Mouse (Mus musculus) intestine, postnatal 0 days (tissue): ENCODE measurements around the gene Nrl. TPM values are rescaled to one million over a fixed set of nuclear protein-coding genes. Genes with fewer than 3 reads are reported as not detected.

Source experiments
- ATAC-seq: fragments of 200-750 bp; cut with Nextera tagmentation; 2 replicates; pipeline ENCODE4 v1.8.0; 2017; ENCODE audit warnings: mild to moderate bottlenecking, moderate TSS enrichment, moderate library complexity
- H3K27ac ChIP-seq: fragments of 300-500 bp; sonication (generic); 2 replicates; pipeline ENCODE4 v1.5.1; 2014; ENCODE audit warnings: mild to moderate bottlenecking, low read depth, low read length, moderate library complexity
- H3K27me3 ChIP-seq: fragments of 300-500 bp; sonication (generic); replicated peaks from 2 replicates; pipeline ENCODE4 v1.6.1; 2014; ENCODE audit warnings: low read length, mixed read lengths; ENCODE audit not compliant: control insufficient read depth, insufficient read depth
- H3K36me3 ChIP-seq: fragments of 300-500 bp; sonication (generic); 2 replicates; pipeline ENCODE4 v1.6.1; 2014; ENCODE audit warnings: mild to moderate bottlenecking, moderate library complexity; ENCODE audit not compliant: control insufficient read depth, insufficient read depth
- H3K4me1 ChIP-seq: fragments of 300-500 bp; sonication (generic); replicated peaks from 2 replicates; pipeline ENCODE4 v1.6.1; 2014; ENCODE audit warnings: antibody characterized with exemption, low read length, mixed read lengths; ENCODE audit not compliant: control insufficient read depth, insufficient read depth
- H3K4me2 ChIP-seq: fragments of 300-500 bp; sonication (generic); replicated peaks from 2 replicates; pipeline ENCODE4 v1.6.1; 2014; ENCODE audit warnings: low read depth, mild to moderate bottlenecking, moderate library complexity
- H3K4me3 ChIP-seq: fragments of 300-500 bp; sonication (generic); 2 replicates; pipeline ENCODE4 v1.5.1; 2014; ENCODE audit warnings: low read depth, low read length
- H3K9ac ChIP-seq: fragments of 300-500 bp; sonication (generic); 2 replicates; pipeline ENCODE4 v1.6.1; 2014; ENCODE audit warnings: mild to moderate bottlenecking, low read depth, low read length
- H3K9me3 ChIP-seq: fragments of 300-500 bp; sonication (generic); 2 replicates; pipeline ENCODE4 v1.6.1; 2016; ENCODE audit warnings: mixed run types; ENCODE audit not compliant: control insufficient read depth
- CTCF ChIP-seq: sonication (generic); IDR thresholded peaks from 2 replicates; pipeline ENCODE4 v1.5.1; 2016; ENCODE audit warnings: low read depth, mild to moderate bottlenecking, control low read depth, antibody characterized with exemption, moderate library complexity
- WGBS: fragments of 180-500 bp; shearing (Covaris S2); extraction: QIAGEN DNeasy Blood & Tissue Kit; methylation state at CpG from one replicate; pipeline ENCODE4 v1.1.7; 2014; 5-methylcytosine and 5-hydroxymethylcytosine counted together
- polyA plus RNA-seq: library from polyadenylated mRNA; unstranded; fragments of >200 nt; fragmentation: Nextera tagmentation; extraction: Ambion mirVana; gene quantifications from 2 replicates; pipeline ENCODE4 v1.2.1, GENCODE M21; 2015

The Nrl gene
- polyA plus RNA-seq, 1 experiment from 2014 or later: not detected

GRCm38 (mm10) chr14:55495509-55496240, 29.1 kb downstream of the Nrl start:
- no peaks in the 10 kb centered on the region for H3K4me1 ChIP-seq
- no peaks in the 10 kb centered on the region for H3K27me3 ChIP-seq
- no peak for TF ChIP-seq CTCF
- no peaks in the 10 kb centered on the region for H3K36me3 ChIP-seq
- no peak overlapping the region for H3K9ac ChIP-seq
- H3K4me2 ChIP-seq: no peak overlapping the region
- no peak overlapping the region for H3K4me3 ChIP-seq
- H3K27ac ChIP-seq: no peak overlapping the region
- no peaks in the 10 kb centered on the region for H3K9me3 ChIP-seq
- WGBS: 78% methylated on average over 20 of the region's 20 CpGs
- no peak for ATAC-seq

GRCm38 (mm10) chr14:55492103-55492502, 32.7 kb downstream of the Nrl start:
- Histone ChIP-seq H3K27me3 (no peaks in the 10 kb centered on the region), H3K27ac (no peak overlapping the region), H3K36me3 (peaks cover 12% of the 10 kb centered on the region; the same call in 1 of the 2 replicates), H3K4me2 (no peak overlapping the region), H3K9ac (no peak overlapping the region), H3K4me3 (no peak overlapping the region), H3K9me3 (no peaks in the 10 kb centered on the region), H3K4me1 (no peaks in the 10 kb centered on the region)
- TF ChIP-seq CTCF: no peak
- no peak for ATAC-seq
- 52% methylated on average over 3 of the region's 3 CpGs for WGBS

- Histone ChIP-seq H3K9ac (no peak overlapping the region), H3K27me3 (no peaks in the 10 kb centered on the region), H3K36me3 (peaks cover 20% of the 10 kb centered on the region), H3K27ac (no peak overlapping the region), H3K4me3 (peak overlapping the region; percentile 65), H3K9me3 (no peaks in the 10 kb centered on the region), H3K4me1 (no peaks in the 10 kb centered on the region), H3K4me2 (peak overlapping the region; percentile 99)
- ATAC-seq: peak; percentile 63
- TF ChIP-seq CTCF: no peak
- WGBS: under 1% methylated on average over 29 of the region's 30 CpGs
These were observed 33.4 kb downstream of the Nrl start for GRCm38 (mm10) chr14:55491291-55491833.

DNA sequence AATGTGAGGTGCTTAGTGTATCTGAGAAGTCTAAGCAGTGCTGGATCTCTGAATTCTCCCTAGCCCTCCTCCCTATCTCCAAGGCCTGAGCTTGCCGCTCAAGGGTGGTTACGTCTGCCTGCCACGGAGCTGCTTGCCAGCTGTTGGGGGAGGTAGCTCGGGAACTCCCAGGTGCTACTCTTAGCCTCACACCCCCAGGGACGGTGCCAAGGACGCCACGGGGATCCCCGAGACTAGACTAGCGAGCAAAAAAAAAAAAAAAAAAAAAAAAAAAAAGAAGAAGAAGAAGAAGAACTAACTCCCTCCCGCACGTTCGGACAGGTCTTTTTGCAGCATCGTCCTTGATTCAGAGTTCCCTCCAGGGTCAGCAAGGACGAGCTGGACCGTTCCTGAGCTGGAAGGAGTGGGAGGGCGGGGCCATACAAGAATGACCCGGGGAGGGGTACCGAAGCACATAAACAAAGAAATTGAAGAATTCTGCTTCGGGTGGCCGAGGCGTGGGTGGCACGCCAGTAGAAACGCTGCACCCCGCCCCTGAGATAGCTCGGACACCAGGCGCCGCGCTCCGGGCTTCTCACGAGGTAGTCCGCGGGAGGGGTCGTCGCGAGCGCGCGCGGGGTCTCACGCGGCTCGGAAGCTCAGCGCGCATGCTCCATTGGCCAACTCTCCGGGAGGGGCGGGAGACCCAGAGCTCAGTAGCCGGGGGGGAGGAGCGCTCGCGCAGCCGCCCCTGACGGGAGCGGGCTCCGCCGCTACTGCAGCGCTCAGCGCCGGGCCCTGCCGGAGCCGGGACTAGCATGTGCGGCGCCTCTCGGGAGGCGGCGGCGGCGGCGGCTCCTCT, 34.2 kb downstream of the Nrl start, which contains the start of gene Carmil3:
Gene Carmil3 (plus strand): TSS at position 291 of the 841 bp plus-strand sequence.
- H3K4me2 ChIP-seq: peak within 1 kb of the TSS; percentile 99
- H3K4me3 ChIP-seq: peak within 1 kb of the TSS; percentile 65
- no peaks in the 10 kb centered on the region for H3K4me1 ChIP-seq
- peaks cover 24% of the 10 kb centered on the region for H3K36me3 ChIP-seq
- H3K27me3 ChIP-seq: no peaks in the 10 kb centered on the region
- WGBS: 1% methylated on average over 68 of the region's 68 CpGs
- peak within 1 kb of the TSS; percentile 27 for H3K9ac ChIP-seq
- TF ChIP-seq CTCF: no peak
- peak; percentile 39 for ATAC-seq
- H3K9me3 ChIP-seq: no peaks in the 10 kb centered on the region
- no peak within 1 kb of the TSS for H3K27ac ChIP-seq

- no peak overlapping the region for H3K9ac ChIP-seq
- H3K9me3 ChIP-seq: no peaks in the 10 kb centered on the region
- 86% methylated on average over 8 of the region's 8 CpGs for WGBS
- TF ChIP-seq CTCF: no peak
- no peak overlapping the region for H3K4me3 ChIP-seq
- no peak overlapping the region for H3K27ac ChIP-seq
- no peaks in the 10 kb centered on the region for H3K27me3 ChIP-seq
- H3K36me3 ChIP-seq: peaks cover 40% of the 10 kb centered on the region
- no peaks in the 10 kb centered on the region for H3K4me1 ChIP-seq
- H3K4me2 ChIP-seq: no peak overlapping the region
- ATAC-seq: no peak
These were observed 37.9 kb downstream of the Nrl start for GRCm38 (mm10) chr14:55486836-55487235.
